Mouse (Mus musculus): ENCODE measurements around the gene Grap. TPM values are rescaled to one million over a fixed set of nuclear protein-coding genes. Genes with fewer than 3 reads are reported as not detected.

Grap gene
- total and polyA plus RNA-seq, 3 experiments, result 5.4 to 10.7 (median 10.4) TPM

Other genes starting within 250 kb of the Grap start
- 1 to 10 TPM; 1.2 to 2.6 TPM for gene Rnf112, start 199.1 kb upstream of the Grap start, total RNA-seq (2021)
- 1.1 and 2.2 TPM in 2 replicates for gene Rnf112, start 199.1 kb upstream of the Grap start, polyA plus RNA-seq (2012; rRNA removed)
- gene Mfap4, start 167.8 kb upstream of the Grap start, total RNA-seq (2021), result 1 to 10 TPM; 5.5 to 6.5 TPM
- gene Mfap4, start 167.8 kb upstream of the Grap start, polyA plus RNA-seq (2012; rRNA removed), result 35.5 and 39.1 TPM in 2 replicates
- 10 to 100 TPM; 14.5 to 15.5 TPM for gene Mapk7, start 158.9 kb upstream of the Grap start, total RNA-seq (2021)
- gene Mapk7, start 158.9 kb upstream of the Grap start, polyA plus RNA-seq (2012; rRNA removed), result 34.5 and 39.5 TPM in 2 replicates
- gene B9d1, start 148.1 kb upstream of the Grap start, total RNA-seq (2021), result 10 to 100 TPM; 16.4 to 21.1 TPM
- 18.1 and 19.3 TPM in 2 replicates for gene B9d1, start 148.1 kb upstream of the Grap start, polyA plus RNA-seq (2012; rRNA removed)
- 10 to 100 TPM; 20.6 to 29.5 TPM for gene Epn2, start 73.6 kb upstream of the Grap start, total RNA-seq (2021)
- 18.2 and 18.6 TPM in 2 replicates for gene Epn2, start 73.6 kb upstream of the Grap start, polyA plus RNA-seq (2012; rRNA removed)
- 1 to 10 TPM in 1 of 2 experiments, under 1 TPM in 1; 0.78 to 2.7 TPM for gene Fam83g, start 30.8 kb downstream of the Grap start, total RNA-seq (2021)
- 1.7 and 2.1 TPM in 2 replicates for gene Fam83g, start 30.8 kb downstream of the Grap start, polyA plus RNA-seq (2012; rRNA removed)
- gene Slc5a10, start 67.6 kb downstream of the Grap start, total RNA-seq (2021), result under 1 TPM; 0.14 to 0.24 TPM
- 0.07 and 0.10 TPM in 2 replicates for gene Slc5a10, start 67.6 kb downstream of the Grap start, polyA plus RNA-seq (2012; rRNA removed)
- gene Prpsap2, start 108.8 kb downstream of the Grap start, total RNA-seq (2021), result 10 to 100 TPM; 29.3 to 35.4 TPM
- 6.6 and 7.6 TPM in 2 replicates for gene Prpsap2, start 108.8 kb downstream of the Grap start, polyA plus RNA-seq (2012; rRNA removed)
- 10 to 100 TPM; 36.3 to 38.6 TPM for gene Ulk2, start 201.8 kb downstream of the Grap start, total RNA-seq (2021)
- gene Ulk2, start 201.8 kb downstream of the Grap start, polyA plus RNA-seq (2012; rRNA removed), result 44.1 and 50.9 TPM in 2 replicates